Mouse (Mus musculus): ENCODE results near the gene C2cd3.

DNA sequence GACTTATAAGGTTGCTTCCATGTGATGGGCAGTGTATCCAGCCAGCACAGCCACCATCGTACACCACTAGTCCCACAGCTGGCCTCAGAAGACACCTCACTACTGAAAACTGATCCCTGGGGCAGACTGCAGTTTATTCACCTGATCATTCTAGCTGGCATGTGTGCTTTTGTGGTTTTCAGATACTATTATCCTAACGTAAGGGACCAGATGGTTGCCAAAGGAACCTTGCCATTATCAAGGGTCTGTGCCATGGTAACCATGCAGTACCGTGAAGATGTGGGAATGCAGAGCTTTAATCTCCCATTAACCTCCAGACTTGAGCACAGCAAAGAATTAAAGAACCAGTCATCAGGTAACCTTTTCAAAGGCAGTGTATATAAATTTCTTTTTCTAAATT lies 53.8 kb downstream of the C2cd3 start:
- no peak for TF ChIP-seq CTCF (IDR thresholded peaks at IDR 0.05; ENCODE audit: low read depth)
- TF ChIP-seq EP300 (IDR thresholded peaks at IDR 0.05; ENCODE audit: low read depth) = no peak

Data from heart, postnatal 0 days (tissue).